Mouse (Mus musculus) liver, postnatal 0 days (tissue): ENCODE results near the gene Cryba4.

Experiments used
- CTCF ChIP-seq: sonication (generic); IDR thresholded peaks from 2 replicates; pipeline ENCODE4 v1.5.1; 2016; ENCODE audit warnings: antibody characterized with exemption, low read depth
- EP300 ChIP-seq: IDR thresholded peaks from 2 replicates; pipeline ENCODE4 v1.6.1; 2016; ENCODE audit warnings: antibody characterized with exemption, low read depth, mild to moderate bottlenecking

DNA sequence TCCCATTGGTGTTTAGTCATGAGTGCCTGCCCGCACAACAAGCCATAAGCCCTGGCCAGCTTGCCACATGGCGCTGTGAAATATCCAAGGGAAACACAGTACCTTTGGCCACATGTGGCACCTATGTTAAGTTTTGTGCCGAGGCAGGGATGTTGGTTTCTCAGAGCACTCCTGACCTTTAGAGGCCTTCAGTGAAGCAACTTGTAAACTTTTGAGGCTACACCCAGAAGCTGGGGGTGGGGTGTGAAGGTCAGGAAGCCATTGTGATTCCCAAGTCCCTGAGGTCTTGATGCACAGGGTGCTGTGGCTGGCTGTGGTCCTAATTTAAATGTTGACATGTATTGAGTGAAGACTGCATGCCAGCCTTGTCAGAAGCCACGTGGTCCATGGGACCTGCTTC is 47.1 kb upstream of the Cryba4 start:
- TF ChIP-seq EP300 (no peak), CTCF (no peak)
